Mouse (Mus musculus) heart, embryonic 16.5 days (tissue): ENCODE results near the gene B3galt4. TPM values are rescaled to one million over a fixed set of nuclear protein-coding genes. Genes with fewer than 3 reads are reported as not detected.

ENCODE experiments used
- ATAC-seq: fragments of 200-750 bp; cut with Nextera tagmentation; replicated peaks from 2 replicates; pipeline ENCODE4 v1.8.0; 2017; ENCODE audit warnings: moderate number of reproducible peaks; ENCODE audit not compliant: insufficient read depth, low FRiP score; ENCODE audit errors: extremely low read depth
- H3K27ac ChIP-seq: fragments of 300-500 bp; sonication (generic); 2 replicates; pipeline ENCODE4 v1.5.1; 2014; ENCODE audit warnings: mild to moderate bottlenecking, low read length, control low read depth, moderate library complexity
- H3K27me3 ChIP-seq: fragments of 300-500 bp; sonication (generic); 2 replicates; pipeline ENCODE4 v1.6.1; 2014; ENCODE audit warnings: low read length, mixed read lengths; ENCODE audit not compliant: control insufficient read depth, insufficient read depth
- H3K36me3 ChIP-seq: fragments of 300-500 bp; sonication (generic); 2 replicates; pipeline ENCODE4 v1.6.1; 2014; ENCODE audit not compliant: control insufficient read depth, insufficient read depth
- H3K4me1 ChIP-seq: fragments of 300-500 bp; sonication (generic); 2 replicates; pipeline ENCODE4 v1.6.1; 2014; ENCODE audit warnings: low read length, mixed read lengths; ENCODE audit not compliant: control insufficient read depth, insufficient read depth
- H3K4me2 ChIP-seq: fragments of 300-500 bp; sonication (generic); 2 replicates; pipeline ENCODE4 v1.6.1; 2014; ENCODE audit warnings: low read depth, mild to moderate bottlenecking, control low read depth, low read length
- H3K4me3 ChIP-seq: fragments of 300-500 bp; sonication (generic); 2 replicates; pipeline ENCODE4 v1.5.1; 2014; ENCODE audit warnings: mild to moderate bottlenecking, control low read depth, low read length
- H3K9ac ChIP-seq: fragments of 300-500 bp; sonication (generic); 2 replicates; pipeline ENCODE4 v1.6.1; 2014; ENCODE audit warnings: low read length, control low read depth
- H3K9me3 ChIP-seq: fragments of 300-500 bp; sonication (generic); replicated peaks from 2 replicates; pipeline ENCODE4 v1.6.1; 2016; ENCODE audit warnings: low read length; ENCODE audit not compliant: control insufficient read depth
- WGBS: fragments of 180-500 bp; shearing (Covaris S2); extraction: QIAGEN DNeasy Blood & Tissue Kit; methylation state at CpG from one replicate; pipeline ENCODE4 v1.1.7; 2014; 5-methylcytosine and 5-hydroxymethylcytosine counted together
- polyA plus RNA-seq: library from polyadenylated mRNA; unstranded; fragments of >200 nt; fragmentation: Nextera tagmentation; extraction: Ambion mirVana; gene quantifications from 2 replicates; pipeline ENCODE4 v1.2.1, GENCODE M21; 2015

The B3galt4 gene
- polyA plus RNA-seq, 1 experiment from 2014 or later = 5.8 TPM

GRCm38 (mm10) chr17:33940206-33940805 lies 11.0 kb downstream of the B3galt4 start, which contains the start of the genes Pfdn6 and Wdr46:
Gene Pfdn6 (minus strand): TSS chr17:33940343.
Gene Wdr46 (plus strand): TSS chr17:33940660.
- Histone ChIP-seq H3K9me3 (no peaks in the 10 kb centered on the region), H3K4me2 (peak within 1 kb of the TSS; percentile 77), H3K9ac (peak within 1 kb of the TSS; percentile 89), H3K4me1 (peaks cover 15% of the 10 kb centered on the region), H3K27ac (0 out of 2 replicates have a peak within 1 kb of the TSS, but pooled peaks have one; percentile 44), H3K36me3 (peaks cover 26% of the 10 kb centered on the region), H3K27me3 (no peaks in the 10 kb centered on the region), H3K4me3 (peak within 1 kb of the TSS; percentile 87)
- peak; percentile 88 for ATAC-seq
- under 1% methylated on average over 36 of the region's 36 CpGs for WGBS

DNA sequence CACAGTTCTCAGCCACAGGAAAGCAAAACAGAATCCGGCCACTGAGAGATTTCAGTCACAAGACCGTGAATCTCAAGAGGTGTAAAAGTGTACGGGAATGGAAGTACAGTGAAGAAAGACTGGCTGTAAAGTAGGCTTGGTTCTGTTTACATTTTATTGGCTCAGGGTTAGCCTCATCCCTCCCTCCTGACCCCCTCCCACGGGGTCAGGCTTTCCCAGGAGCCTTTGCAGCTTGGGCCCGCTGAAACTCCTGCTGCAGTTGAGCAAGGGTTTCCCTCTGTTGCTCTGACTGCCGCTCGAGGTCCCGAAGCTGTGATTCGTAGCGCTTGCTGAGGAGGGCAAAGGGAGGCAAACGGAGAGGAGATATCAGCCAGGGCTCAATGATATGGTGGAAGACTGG lies 12.5 kb downstream of the B3galt4 start:
- peaks cover 20% of the 10 kb centered on the region for H3K36me3 ChIP-seq
- no peaks in the 10 kb centered on the region for H3K27me3 ChIP-seq
- ATAC-seq = no peak
- no peak overlapping the region for H3K4me3 ChIP-seq
- H3K9me3 ChIP-seq = no peaks in the 10 kb centered on the region
- WGBS = 78% methylated on average over 11 of the region's 11 CpGs
- H3K4me2 ChIP-seq = no peak overlapping the region
- H3K27ac ChIP-seq = no peak overlapping the region
- peaks cover 15% of the 10 kb centered on the region for H3K4me1 ChIP-seq
- H3K9ac ChIP-seq = no peak overlapping the region

GRCm38 (mm10) chr17:33936993-33937392 lies 14.3 kb downstream of the B3galt4 start:
- peaks cover 23% of the 10 kb centered on the region for H3K36me3 ChIP-seq
- no peak overlapping the region for H3K4me2 ChIP-seq
- H3K9ac ChIP-seq = no peak overlapping the region
- H3K27ac ChIP-seq = no peak overlapping the region
- H3K4me1 ChIP-seq = peaks cover 15% of the 10 kb centered on the region
- no peaks in the 10 kb centered on the region for H3K27me3 ChIP-seq
- no peak overlapping the region for H3K4me3 ChIP-seq
- ATAC-seq = no peak
- WGBS = 79% methylated on average over 15 of the region's 15 CpGs
- H3K9me3 ChIP-seq = no peaks in the 10 kb centered on the region

DNA sequence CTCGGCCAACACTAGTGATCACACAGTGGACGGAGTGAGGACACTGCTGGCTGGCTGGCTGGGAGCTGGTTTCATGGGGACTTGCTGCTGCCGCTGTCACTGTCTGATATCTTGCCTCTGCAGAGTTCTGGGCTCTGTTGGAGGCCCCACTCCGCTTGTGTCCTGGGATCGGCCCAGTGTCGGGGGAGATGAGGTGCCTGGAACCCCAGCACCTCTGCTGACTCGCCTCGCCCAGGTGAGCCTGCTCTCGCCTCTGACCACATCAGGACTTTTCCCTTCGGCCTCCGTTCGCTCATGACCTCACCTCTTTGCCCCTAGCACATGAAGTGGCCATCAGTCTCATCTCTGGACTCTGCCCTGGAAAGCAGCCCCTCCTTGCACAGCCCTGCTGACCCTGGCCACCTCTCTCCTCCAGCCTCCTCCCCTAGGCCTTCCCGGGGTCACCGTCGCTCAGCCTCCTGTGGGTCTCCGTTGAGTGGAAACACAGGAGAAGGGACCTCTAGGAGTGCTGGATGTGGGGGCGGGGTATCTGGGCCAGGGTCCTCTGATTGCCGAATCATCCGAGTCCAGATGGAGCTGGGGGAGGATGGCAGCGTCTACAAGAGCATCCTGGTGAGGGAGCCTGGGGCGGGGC lies 15.7 kb downstream of the B3galt4 start:
- ATAC-seq = no peak
- Histone ChIP-seq H3K36me3 (peaks cover 23% of the 10 kb centered on the region), H3K4me1 (peaks cover 15% of the 10 kb centered on the region), H3K9me3 (no peaks in the 10 kb centered on the region), H3K9ac (no peak overlapping the region), H3K27me3 (no peaks in the 10 kb centered on the region), H3K4me2 (no peak overlapping the region), H3K27ac (no peak overlapping the region), H3K4me3 (no peak overlapping the region)
- WGBS = 86% methylated on average over 21 of the region's 21 CpGs

DNA sequence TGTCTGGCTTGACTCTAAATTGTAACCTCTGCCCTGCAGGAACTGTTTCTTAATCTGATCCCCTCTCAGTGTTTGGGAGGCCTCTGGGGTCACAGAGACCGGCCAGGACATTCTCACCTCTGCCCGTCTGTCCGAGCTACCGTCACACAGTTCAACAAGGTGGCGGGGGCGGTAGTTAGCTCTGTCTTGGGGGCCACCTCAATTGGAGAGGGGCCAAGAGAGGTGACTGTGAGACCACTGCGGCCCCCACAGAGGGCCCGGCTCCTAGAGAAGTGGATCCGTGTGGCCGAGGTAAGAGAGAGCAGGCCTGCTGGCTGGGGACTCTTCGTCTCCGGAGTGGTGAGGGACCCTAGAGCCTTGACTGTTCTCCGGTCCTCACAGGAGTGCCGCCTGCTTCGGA lies 18.3 kb downstream of the B3galt4 start:
- ATAC-seq = no peak
- H3K4me2 ChIP-seq = no peak overlapping the region
- no peak overlapping the region for H3K4me3 ChIP-seq
- no peaks in the 10 kb centered on the region for H3K9me3 ChIP-seq
- WGBS = 91% methylated on average over 15 of the region's 15 CpGs
- H3K27ac ChIP-seq = no peak overlapping the region
- H3K36me3 ChIP-seq = peaks cover 23% of the 10 kb centered on the region
- H3K27me3 ChIP-seq = no peaks in the 10 kb centered on the region
- H3K4me1 ChIP-seq = peaks cover 16% of the 10 kb centered on the region
- no peak overlapping the region for H3K9ac ChIP-seq

DNA sequence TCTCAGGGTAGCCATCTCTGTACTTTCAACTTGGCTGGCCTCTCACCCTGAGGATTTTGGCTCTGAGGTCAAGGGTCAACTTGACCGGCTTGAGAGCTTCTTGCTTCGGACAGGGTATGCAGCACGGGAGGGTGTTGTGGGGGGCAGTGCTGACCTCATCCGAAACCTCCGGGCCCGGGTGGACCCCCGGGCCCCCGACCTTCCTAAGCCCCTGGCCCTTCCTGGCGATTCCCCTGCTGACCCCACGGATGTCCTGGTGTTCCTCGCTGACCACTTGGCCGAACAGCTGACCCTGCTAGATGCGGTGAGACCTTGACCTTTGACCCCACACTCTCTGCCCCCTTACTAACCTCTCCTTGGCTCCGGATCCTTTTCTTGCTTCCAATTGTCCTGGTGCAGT lies 18.8 kb downstream of the B3galt4 start:
- peaks cover 16% of the 10 kb centered on the region for H3K4me1 ChIP-seq
- H3K9ac ChIP-seq = no peak overlapping the region
- H3K4me2 ChIP-seq = no peak overlapping the region
- H3K36me3 ChIP-seq = peaks cover 23% of the 10 kb centered on the region
- H3K27ac ChIP-seq = no peak overlapping the region
- no peaks in the 10 kb centered on the region for H3K9me3 ChIP-seq
- H3K4me3 ChIP-seq = no peak overlapping the region
- 92% methylated on average over 14 of the region's 14 CpGs for WGBS
- H3K27me3 ChIP-seq = no peaks in the 10 kb centered on the region
- no peak for ATAC-seq

GRCm38 (mm10) chr17:33931947-33932346 lies 19.3 kb downstream of the B3galt4 start:
- H3K36me3 ChIP-seq = peaks cover 23% of the 10 kb centered on the region
- H3K4me3 ChIP-seq = no peak overlapping the region

DNA sequence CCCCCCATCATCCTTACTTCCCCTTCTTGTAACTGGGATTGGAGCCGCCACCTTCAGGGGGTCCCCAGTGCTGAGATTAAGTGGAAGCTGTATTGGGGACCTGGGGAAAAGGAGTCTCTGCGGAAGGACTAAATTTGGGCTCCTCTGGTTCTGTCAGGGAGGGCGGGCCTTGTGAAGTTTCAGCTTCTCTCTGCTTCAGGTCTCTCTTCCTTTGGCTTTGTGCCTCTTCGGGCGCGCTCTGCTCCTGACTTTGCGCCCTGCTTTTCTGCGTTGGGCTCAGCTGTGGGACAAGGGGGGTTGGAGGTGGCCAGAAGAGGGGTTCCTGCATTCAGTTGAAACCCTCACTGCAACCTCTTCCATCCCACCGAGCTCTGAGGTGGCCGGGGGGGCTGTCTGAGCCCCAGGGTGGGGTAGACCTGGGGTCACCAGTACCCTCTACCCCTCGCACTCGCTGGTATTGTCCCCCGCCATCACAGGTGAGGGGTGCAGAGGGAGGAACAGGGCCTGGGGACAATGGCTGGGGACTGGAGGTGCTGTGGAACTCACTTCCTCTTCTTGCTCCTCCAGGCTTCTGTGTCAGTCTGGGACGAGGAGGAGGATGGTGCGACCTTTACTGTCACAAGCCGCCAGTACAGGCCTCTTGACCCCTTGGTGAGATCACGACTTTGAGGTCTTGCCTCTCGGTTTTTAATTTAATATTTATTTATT lies 20.0 kb downstream of the B3galt4 start:
- Histone ChIP-seq H3K36me3 (peaks cover 22% of the 10 kb centered on the region), H3K4me2 (peak overlapping the region; percentile 97), H3K9me3 (no peaks in the 10 kb centered on the region), H3K9ac (peak overlapping the region; percentile 79), H3K4me3 (peak overlapping the region; percentile 64), H3K4me1 (peaks cover 16% of the 10 kb centered on the region), H3K27ac (no peak overlapping the region), H3K27me3 (no peaks in the 10 kb centered on the region)
- no peak for ATAC-seq
- WGBS = 51% methylated on average over 18 of the region's 18 CpGs

More at GRCm38 (mm10) chr17:33931947-33932346, 19.3 kb downstream of the B3galt4 start:
- ATAC-seq = no peak
- Histone ChIP-seq H3K4me1 (peaks cover 16% of the 10 kb centered on the region), H3K27ac (no peak overlapping the region), H3K27me3 (no peaks in the 10 kb centered on the region), H3K4me2 (no peak overlapping the region), H3K9me3 (no peaks in the 10 kb centered on the region), H3K9ac (no peak overlapping the region)
- WGBS = 91% methylated on average over 11 of the region's 11 CpGs
